Mouse (Mus musculus) spleen, adult 12 weeks (tissue): ENCODE results near the gene Lamp1.
A peak's percentile ranks its signal among the peaks of the same experiment; 100 is the strongest.

Source experiments
- DNase-seq: peaks from one replicate; pipeline ENCODE4 v3.0.0; 2022; ENCODE audit warnings: low spot score

The Lamp1 gene

DNA sequence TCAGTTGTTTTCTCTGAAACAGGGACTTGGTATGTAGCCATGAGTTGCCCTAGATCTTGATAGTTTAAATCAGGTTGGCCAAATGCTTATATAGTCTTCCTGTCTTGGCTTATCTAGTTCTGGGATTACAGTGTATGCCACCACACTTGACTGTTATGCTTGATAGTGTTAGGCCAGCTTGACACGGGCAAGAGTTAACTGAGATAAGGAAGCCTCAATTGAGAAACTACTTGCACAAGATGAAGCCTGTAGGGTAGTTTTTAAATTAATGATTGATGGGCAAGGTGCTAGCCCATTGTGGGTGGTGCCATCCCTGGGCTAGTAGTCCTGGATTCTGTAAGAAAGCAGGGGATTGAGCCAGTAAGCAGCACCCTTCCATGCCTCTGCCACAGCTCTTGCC is 4.6 kb downstream of the Lamp1 start:
- no peak for DNase-seq

DNA sequence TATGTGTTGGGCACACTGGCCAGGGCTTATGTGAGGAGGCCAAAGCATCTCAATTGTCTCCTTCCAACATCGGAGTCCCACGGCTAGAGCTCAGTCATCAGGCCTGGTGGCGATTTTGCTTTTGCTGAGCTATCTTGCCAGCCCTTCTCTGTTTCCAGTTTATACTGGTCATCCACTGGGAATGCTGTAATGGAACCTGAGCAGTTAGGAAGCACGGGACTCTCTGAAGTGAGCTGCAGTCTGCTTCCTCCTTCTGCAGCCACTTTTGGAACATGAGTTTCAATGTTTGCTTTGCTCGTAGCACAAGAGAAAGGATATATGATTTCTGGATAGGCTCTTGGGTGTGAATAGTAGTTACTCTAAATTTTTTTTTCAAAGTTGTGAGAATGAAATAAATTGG is 5.4 kb downstream of the Lamp1 start:
- no peak for DNase-seq

DNA sequence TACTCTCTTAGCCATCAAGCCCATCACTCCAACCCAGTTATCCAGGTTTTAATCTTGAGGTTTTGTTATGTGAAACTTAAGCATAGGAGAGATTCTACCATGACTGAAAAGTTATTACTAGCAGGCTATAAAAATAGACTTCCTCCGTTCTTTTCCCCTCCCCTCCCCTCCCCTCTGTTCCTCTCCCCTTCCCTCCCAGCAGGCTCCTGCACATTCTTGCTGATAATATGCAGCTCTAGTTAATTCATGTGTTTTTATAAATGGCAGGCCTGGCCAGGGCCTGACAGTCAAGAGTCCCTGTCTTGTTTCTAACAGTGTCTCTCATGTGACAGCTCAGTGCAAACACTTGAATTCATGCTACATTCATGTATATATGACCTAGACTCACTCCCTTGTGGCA is 11.5 kb downstream of the Lamp1 start:
- DNase-seq: no peak

GRCm38 (mm10) chr8:13174305-13174704 is 15.3 kb downstream of the Lamp1 start:
- no peak for DNase-seq

DNA sequence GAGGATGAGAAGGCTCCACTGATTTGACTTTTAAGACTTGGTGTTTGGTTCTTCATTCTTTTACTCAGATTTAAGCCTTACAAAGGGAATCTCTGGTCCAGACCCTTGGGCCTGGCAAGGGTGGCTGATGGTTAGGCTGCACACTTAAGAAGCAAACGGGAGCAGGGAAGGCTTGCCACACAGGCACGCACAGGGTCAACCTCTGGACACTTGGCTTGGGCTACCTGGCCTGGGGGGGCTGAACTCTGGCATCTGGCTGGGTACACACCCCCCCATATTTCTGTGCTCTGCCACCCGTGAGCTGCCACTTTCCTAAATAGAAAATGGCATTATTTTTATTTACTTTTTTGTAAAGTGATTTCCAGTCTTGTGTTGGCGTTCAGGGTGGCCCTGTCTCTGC is 15.8 kb downstream of the Lamp1 start:
- no peak for DNase-seq

DNA sequence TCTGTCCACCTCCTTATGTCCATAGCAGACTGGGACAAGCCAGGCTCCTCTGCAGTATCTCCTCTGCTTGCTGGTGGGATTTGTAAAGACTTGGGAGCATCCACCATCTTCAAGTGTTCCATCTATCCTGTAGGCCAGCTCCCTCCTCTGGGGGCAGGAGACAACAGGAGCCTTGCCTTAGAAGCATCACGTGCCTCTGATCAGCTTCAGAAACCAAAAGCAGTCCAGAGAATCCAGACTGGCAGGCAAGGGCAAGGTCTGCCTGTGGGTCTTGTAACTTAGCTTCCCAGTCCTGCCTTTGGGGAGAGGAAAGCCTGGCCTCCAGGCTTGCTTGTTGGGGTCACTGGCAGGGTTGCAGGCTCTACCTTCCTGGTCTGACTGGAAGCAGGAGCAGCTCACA is 16.7 kb downstream of the Lamp1 start:
- DNase-seq: no peak

DNA sequence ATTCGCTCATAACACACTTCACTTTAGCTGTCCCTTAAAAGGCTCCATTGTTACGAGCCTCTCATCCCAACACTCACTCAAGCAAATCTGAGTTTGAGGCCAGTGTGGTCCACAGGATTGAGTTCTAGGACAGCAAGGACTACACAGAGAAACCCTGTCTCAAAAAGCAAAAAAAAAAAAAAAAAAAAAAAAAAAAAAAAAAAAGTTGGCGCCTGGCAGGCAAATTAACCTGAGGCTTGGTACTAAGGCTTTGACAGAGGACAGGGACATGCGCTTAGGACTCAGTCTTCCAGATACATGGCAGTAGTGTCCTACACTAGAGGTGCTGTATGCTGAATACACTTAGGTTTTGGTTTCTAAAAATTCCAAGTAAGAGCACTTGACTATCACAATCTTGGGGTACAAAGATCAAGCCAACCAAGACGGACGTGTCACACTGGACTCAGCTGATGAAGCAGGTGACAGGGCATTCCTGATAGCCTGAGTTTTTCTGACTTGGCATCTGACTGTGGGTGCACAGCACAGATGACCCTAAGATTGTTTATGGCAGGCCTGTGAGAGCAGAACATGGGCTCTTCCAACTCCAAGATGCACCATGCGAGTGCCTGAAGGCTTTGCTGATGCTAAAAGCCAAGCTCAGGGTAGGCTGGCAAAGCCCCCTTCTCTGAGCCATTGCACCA is 18.4 kb downstream of the Lamp1 start:
- DNase-seq: no peak

DNA sequence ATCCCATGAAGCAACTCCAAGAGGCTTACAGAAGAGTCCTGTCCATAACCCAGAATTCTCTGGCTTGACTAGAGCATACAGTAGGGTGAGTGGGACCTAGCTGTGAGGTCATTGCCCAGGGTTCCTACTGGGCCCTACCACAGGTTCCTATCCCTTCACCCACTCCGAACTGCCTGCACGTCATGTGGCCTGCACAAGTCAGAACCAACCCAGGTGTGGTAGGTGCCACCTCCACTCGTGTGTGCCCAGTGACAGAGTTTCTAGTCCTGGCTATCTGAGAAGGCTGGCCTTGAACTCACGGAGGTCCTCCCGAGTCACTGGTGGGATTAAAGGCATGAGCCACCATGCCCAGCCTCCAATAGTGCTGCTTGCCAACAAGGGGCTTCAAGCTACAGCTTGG is 19.2 kb downstream of the Lamp1 start:
- DNase-seq: no peak

- no peak for DNase-seq
These were observed 20.5 kb downstream of the Lamp1 start for GRCm38 (mm10) chr8:13179482-13179881.

- no peak for DNase-seq
These were observed 21.0 kb downstream of the Lamp1 start for GRCm38 (mm10) chr8:13179948-13180347.

DNA sequence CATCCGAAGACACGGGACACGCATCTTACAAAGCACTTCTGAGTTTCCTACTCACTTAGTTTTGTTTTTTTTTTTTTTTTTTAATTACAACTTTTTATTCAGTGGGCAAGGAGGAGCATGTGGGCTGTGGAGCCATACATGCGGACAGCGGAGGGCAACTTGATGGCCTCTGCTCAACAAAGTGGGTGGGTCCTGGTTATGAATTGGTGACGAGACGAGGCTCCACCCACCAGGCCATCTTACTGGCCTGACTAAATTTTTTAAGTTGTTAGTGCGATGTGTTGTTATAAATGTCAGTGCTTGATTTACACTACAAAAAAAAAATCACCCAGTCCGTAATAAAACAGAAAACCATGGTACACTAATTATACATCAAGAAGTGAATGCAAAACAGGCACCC is 21.4 kb downstream of the Lamp1 start:
- DNase-seq: no peak

- no peak for DNase-seq
These were observed 22.1 kb downstream of the Lamp1 start for GRCm38 (mm10) chr8:13180911-13181690.

- DNase-seq: no peak
These were observed 22.7 kb downstream of the Lamp1 start for GRCm38 (mm10) chr8:13181691-13181976.

GRCm38 (mm10) chr8:13186819-13187218 is 27.9 kb downstream of the Lamp1 start:
- no peak for DNase-seq

- no peak for DNase-seq
These were observed 28.3 kb downstream of the Lamp1 start for GRCm38 (mm10) chr8:13187229-13187628.

DNA sequence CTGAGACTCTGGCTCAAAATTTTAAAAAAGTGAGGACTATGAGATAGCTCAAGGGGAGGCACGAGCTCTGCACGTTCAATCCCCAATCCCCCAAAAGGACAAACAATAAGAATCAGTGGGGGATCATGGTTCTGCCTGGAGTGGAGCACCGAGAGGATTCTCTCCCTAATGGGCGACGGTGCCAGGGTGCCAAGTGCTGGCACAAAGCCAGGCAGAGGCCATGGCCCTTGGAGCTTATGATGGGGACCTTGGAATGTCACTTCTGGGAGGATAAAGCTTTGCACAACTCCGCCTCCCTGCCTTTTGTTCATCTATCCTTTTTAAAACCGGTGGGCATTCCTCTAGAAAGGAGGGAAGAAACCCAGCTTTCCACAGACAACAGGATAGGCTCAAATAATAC is 28.7 kb downstream of the Lamp1 start:
- DNase-seq: no peak

- no peak for DNase-seq
These were observed 29.1 kb downstream of the Lamp1 start for GRCm38 (mm10) chr8:13188052-13188555.

DNA sequence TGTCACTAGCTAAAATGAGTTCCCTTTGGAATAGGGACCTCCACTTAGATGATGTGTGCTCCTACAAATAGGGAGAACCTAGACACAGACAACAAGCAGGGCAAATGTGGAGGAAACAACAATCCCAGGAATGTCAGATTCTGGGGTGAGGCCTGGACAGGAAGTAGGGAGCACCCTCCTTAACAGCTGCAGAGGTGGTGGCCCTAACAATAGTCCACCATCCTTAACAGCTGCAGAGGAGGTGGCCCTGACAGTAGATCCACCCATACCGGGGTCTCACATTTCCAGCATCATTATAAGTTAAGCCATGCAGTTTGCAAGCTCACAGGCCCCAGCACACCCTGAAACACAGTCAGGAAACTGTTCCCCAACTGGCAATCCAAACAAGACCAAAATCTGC is 29.9 kb downstream of the Lamp1 start:
- DNase-seq: no peak

GRCm38 (mm10) chr8:13190235-13190634 is 31.3 kb downstream of the Lamp1 start:
- no peak for DNase-seq

DNA sequence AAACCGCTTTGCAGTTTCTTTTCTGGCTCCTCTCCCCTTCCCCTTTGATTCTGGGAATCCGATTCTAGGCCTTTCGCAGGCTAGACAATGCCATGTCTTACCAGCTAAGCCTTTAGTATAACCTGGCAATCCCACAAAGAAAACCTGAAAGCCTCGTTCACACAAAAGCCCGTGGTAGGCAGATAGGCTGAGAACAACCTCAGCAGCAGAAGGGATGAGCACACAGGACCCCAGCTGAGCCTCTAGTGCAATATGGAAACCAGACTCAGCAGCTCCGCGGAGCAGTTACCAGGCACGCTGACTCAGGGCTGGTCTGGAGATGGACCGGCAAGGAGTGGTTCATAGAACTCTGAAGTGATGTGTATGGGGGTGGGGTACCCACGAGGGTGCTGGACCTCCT is 35.9 kb downstream of the Lamp1 start:
- DNase-seq: no peak

- DNase-seq: no peak
These were observed 38.5 kb downstream of the Lamp1 start for GRCm38 (mm10) chr8:13197493-13197892.

GRCm38 (mm10) chr8:13199385-13200061 is 40.6 kb downstream of the Lamp1 start:
- no peak for DNase-seq

- DNase-seq: peak; percentile 56
These were observed 41.5 kb downstream of the Lamp1 start, which contains the start of gene Grtp1 for GRCm38 (mm10) chr8:13200301-13201012. TSS of gene Grtp1 (minus strand) at chr8:13200620.
